Mouse (Mus musculus) activated CD4-positive, CD25-positive, alpha-beta regulatory T cell, adult 4 months (primary cell): ENCODE data around the gene Rtkn2. TPM values are rescaled to one million over a fixed set of nuclear protein-coding genes. Genes with fewer than 3 reads are reported as not detected.
A peak's percentile ranks its signal among the peaks of the same experiment; 100 is the strongest.

ENCODE experiments used
- ATAC-seq: one replicate; pipeline ENCODE4 v1.8.0; 2017
- polyA plus RNA-seq, 2 experiments: library from polyadenylated mRNA; unstranded; fragments of 100-300 nt; shearing (Covaris generic); gene quantifications; one replicate each; pipeline ENCODE4 v1.2.1; 2017

The Rtkn2 gene
- polyA plus RNA-seq, 2 experiments from 2014 or later: 0.23 to 1.6 TPM

DNA sequence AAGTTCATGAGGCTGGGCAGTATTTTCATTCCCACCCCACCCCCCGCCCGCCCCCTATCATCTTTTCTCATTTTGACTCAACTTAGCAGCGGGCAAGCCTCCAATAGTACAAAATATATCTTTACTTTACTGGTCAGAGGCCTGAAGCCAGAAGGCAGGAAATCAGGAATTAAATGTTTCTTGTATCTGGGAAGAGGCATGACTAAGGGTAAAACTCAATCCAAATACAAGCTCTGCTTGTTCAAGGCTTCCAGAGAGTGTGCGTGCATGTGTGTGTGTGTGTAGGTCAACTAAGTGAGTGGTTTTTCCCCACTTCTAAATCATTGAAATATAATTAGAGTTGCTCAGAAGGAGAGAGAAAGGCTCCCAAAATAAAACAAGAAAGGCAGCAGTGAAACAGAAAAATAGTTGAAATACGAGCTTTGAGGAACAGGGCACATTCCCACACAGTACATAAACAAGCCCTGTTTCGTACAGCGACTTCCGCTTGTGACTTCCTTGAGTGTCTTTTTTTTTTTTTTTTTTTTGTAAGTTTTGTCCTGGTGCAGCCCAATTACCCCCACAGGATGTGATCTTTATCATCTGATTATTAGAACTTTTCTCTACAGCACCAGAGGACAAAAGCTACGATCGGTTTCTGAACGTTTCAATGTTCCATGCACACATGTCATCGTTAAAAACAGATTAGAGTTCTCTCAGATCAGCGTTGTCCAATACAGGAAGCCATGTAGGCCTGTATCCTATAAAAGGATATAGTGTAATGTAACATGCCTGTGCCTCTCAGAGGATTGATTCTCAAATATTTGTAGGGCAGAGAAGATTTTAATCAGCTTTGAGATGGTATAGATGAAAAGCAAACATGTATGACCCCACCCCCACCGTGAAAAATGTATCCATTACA lies 125.8 kb downstream of the Rtkn2 start:
- ATAC-seq: peak; percentile 88

DNA sequence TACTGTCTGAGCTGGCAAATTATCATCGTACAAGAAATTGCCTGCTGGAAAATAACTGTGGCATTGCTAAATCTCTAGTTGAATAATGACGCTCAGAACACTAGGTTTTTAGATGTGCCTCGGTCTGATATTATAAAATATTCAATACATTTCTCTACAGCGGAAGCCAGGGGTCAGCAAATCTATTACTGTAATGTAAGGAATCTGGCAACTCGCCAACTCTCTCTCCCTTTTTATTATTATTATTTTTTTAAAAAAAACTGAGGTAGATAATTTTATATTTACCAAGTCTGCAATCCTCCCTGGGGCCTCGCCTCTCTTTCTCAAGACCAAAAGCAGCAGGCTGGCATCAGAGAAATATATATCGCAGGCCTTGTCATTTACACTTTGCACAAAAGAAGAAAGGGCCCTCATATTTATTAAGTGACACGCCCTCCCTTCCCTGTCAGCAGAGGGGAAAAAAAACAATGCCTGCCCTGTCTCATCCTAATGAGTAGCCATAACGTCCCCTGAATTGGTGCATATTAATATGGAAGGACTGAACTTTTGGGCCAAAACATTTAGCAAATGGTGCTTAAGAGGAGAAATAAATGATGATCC lies 127.1 kb downstream of the Rtkn2 start:
- no peak for ATAC-seq

DNA sequence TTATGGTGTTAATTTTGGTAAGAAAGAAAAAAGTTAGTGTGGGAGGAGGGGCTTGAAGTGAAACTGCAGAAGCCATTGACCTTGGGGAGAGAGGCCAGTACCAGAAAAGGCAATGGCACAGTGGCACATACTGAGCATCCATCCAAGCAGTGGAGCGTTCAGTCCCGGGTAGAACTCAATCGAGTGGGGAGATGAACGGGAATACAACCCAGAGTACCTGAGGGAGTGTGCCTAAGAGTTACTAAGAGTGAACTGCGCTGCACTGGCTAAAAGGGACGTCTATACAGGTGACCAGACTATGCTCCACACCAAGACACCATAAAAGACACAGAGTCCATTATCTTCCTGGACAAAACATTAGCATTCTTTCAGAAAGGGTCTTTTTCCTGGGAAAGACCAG lies 128.3 kb downstream of the Rtkn2 start:
- no peak for ATAC-seq

Other genes with a start within 250 kb of the Rtkn2 start
- 1 to 10 TPM; 3.0 to 5.2 TPM for gene Zfp365, start 66.9 kb upstream of the Rtkn2 start, polyA plus RNA-seq